Mouse (Mus musculus) spleen, adult 2 months (tissue): ENCODE measurements at regions not wholly inside any gene's neighbourhood (a gene's known extent, or its start where the extent isn't known, plus 50 kb on each side); places are given as distances from the start of the nearest gene placed in this dataset.

Source experiments
- CTCF ChIP-seq: fragments of 200-500 bp; IDR thresholded peaks from 2 replicates; pipeline ENCODE4 v1.5.1; 2011; ENCODE audit warnings: mild to moderate bottlenecking, inconsistent platforms; ENCODE audit not compliant: insufficient read depth, insufficient read length, insufficient replicate concordance; ENCODE audit errors: extremely low read depth
- POLR2A ChIP-seq: fragments of 200-500 bp; IDR thresholded peaks from 2 replicates; pipeline ENCODE4 v1.6.1; 2011; ENCODE audit warnings: low read depth, low read length, inconsistent platforms

GRCm38 (mm10) chr13:107087355-107087754 is 65.4 kb upstream of the Kif2a start:
- TF ChIP-seq CTCF, result no peak
- no peak for TF ChIP-seq POLR2A
